Mouse (Mus musculus) stomach, postnatal 0 days (tissue): ENCODE data around the gene Igdcc3. TPM values are rescaled to one million over a fixed set of nuclear protein-coding genes. Genes with fewer than 3 reads are reported as not detected.

Experiments
- ATAC-seq: fragments of 200-750 bp; cut with Nextera tagmentation; 2 replicates; pipeline ENCODE4 v1.8.0; 2017; ENCODE audit not compliant: low FRiP score, low TSS enrichment
- DNase-seq: peaks from one replicate; pipeline ENCODE4 v3.0.0-alpha.2; 2016; ENCODE audit warnings: low spot score
- H3K27ac ChIP-seq: fragments of 300-500 bp; sonication (generic); replicated peaks from 2 replicates; pipeline ENCODE4 v1.5.1; 2014; ENCODE audit warnings: mild to moderate bottlenecking, control low read depth
- H3K27me3 ChIP-seq: fragments of 300-500 bp; sonication (generic); 2 replicates; pipeline ENCODE4 v1.6.1; 2014; ENCODE audit warnings: low read length; ENCODE audit not compliant: control insufficient read depth, insufficient read depth
- H3K36me3 ChIP-seq: fragments of 300-500 bp; sonication (generic); 2 replicates; pipeline ENCODE4 v1.6.1; 2014; ENCODE audit warnings: low read length, mixed read lengths; ENCODE audit not compliant: control insufficient read depth, insufficient read depth
- H3K4me1 ChIP-seq: fragments of 300-500 bp; sonication (generic); replicated peaks from 2 replicates; pipeline ENCODE4 v1.6.1; 2014; ENCODE audit warnings: antibody characterized with exemption; ENCODE audit not compliant: control insufficient read depth, insufficient read depth
- H3K4me2 ChIP-seq: fragments of 300-500 bp; sonication (generic); replicated peaks from 2 replicates; pipeline ENCODE4 v1.6.1; 2014; ENCODE audit warnings: low read depth, mild to moderate bottlenecking, control low read depth, moderate library complexity
- H3K4me3 ChIP-seq: fragments of 300-500 bp; sonication (generic); 2 replicates; pipeline ENCODE4 v1.5.1; 2014; ENCODE audit warnings: low read depth, low read length, control low read depth
- H3K9ac ChIP-seq: fragments of 300-500 bp; sonication (generic); 2 replicates; pipeline ENCODE4 v1.6.1; 2014; ENCODE audit warnings: mild to moderate bottlenecking, low read length, control low read depth, mixed read lengths
- H3K9me3 ChIP-seq: fragments of 300-500 bp; sonication (generic); 2 replicates; pipeline ENCODE4 v1.6.1; 2016; ENCODE audit warnings: low read length; ENCODE audit not compliant: control insufficient read depth
- CTCF ChIP-seq: IDR thresholded peaks from 2 replicates; pipeline ENCODE4 v1.5.1; 2016; ENCODE audit warnings: antibody characterized with exemption, low read depth, mild to moderate bottlenecking, moderate library complexity
- EP300 ChIP-seq: optimal IDR thresholded peaks from 2 replicates; pipeline ENCODE3; 2016; ENCODE audit warnings: antibody characterized with exemption
- WGBS: fragments of 180-500 bp; shearing (Covaris S2); extraction: QIAGEN DNeasy Blood & Tissue Kit; methylation state at CpG from one replicate; pipeline ENCODE4 v1.1.7; 2014; 5-methylcytosine and 5-hydroxymethylcytosine counted together
- polyA plus RNA-seq: library from polyadenylated mRNA; unstranded; fragments of >200 nt; fragmentation: Nextera tagmentation; extraction: Ambion mirVana; gene quantifications from 2 replicates; pipeline ENCODE4 v1.2.1, GENCODE M21; 2015

Igdcc3 gene
- polyA plus RNA-seq, 1 experiment from 2014 or later: 0.32 TPM

DNA sequence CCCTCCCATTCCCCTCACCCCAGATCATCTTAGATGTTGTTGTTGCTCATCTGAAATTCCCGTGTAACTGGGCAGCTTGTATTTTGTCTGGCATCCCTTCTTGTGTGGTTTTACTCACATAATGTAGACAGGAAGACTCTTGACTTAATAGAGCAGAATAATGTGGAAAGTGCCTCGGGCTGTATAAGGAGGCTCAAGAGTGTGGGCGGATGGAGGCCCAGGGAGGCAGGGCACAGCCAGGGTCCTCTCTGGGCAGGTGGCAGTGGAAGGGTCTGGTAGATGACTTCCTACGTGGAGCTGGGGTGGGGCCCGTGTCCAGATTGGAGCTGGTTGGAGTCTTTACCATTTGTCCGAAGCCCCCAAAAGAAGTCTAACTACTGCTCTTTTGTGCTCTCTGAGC lies 82.9 kb downstream of the Igdcc3 start:
- Histone ChIP-seq H3K4me1 (no peaks in the 10 kb centered on the region), H3K27me3 (no peaks in the 10 kb centered on the region), H3K4me2 (no peak overlapping the region), H3K27ac (no peak overlapping the region), H3K36me3 (no peaks in the 10 kb centered on the region; the same call in 1 of the 2 replicates), H3K9ac (no peak overlapping the region), H3K9me3 (no peaks in the 10 kb centered on the region), H3K4me3 (no peak overlapping the region)
- TF ChIP-seq CTCF (no peak), EP300 (no peak)
- ATAC-seq: no peak
- 82% methylated on average over 6 of the region's 6 CpGs for WGBS
- no peak for DNase-seq

DNA sequence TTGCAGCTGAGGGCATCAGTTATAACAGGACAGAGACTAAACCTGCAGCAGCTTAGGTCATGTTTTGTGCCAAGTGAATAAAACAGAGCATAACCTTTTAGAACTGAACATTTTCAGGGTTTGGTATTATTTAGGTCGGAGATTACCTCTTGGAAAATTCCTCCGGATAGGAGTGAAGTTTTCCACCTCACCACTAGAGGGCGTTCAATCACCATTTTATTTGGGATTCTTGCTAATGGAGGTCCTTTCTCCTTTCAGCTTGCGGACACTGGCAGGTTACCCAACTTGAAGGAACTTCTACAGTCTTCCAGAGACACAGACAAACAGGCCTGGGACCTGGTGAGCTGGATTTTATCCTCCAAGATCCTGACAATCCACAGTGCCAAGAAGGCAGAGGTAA lies 84.8 kb downstream of the Igdcc3 start:
- DNase-seq: no peak
- WGBS: 37% methylated on average over 4 of the region's 4 CpGs
- H3K4me1 ChIP-seq: no peaks in the 10 kb centered on the region
- no peaks in the 10 kb centered on the region for H3K27me3 ChIP-seq
- TF ChIP-seq CTCF (peak; percentile 80), EP300 (no peak)
- H3K27ac ChIP-seq: no peak overlapping the region
- H3K36me3 ChIP-seq: no peaks in the 10 kb centered on the region; the same call in 1 of the 2 replicates
- ATAC-seq: no peak
- no peak overlapping the region for H3K4me2 ChIP-seq
- H3K9me3 ChIP-seq: no peaks in the 10 kb centered on the region
- no peak overlapping the region for H3K9ac ChIP-seq
- no peak overlapping the region for H3K4me3 ChIP-seq

DNA sequence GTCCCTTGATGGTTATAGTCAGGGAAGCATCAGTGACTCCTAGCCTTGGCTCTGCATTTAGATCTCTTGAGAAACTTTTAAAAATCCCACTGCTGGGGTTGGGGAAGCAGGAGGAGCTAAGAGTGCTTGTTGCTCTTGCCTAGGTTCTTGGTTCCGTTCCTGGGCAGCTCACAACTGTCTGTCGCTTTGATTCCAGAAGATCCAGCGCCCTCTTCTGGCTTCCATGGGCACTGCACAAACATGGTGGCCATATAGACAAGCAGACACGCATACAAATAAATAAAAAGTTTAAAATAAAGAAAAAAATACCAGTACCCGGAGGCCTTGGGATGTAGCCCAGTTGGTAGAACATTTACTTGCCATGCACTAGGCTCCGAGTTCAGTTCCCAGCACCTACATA lies 89.3 kb downstream of the Igdcc3 start:
- Histone ChIP-seq H3K4me1 (no peaks in the 10 kb centered on the region), H3K36me3 (no peaks in the 10 kb centered on the region; the same call in 1 of the 2 replicates), H3K4me3 (no peak overlapping the region), H3K27me3 (no peaks in the 10 kb centered on the region), H3K4me2 (no peak overlapping the region), H3K9me3 (no peaks in the 10 kb centered on the region), H3K27ac (no peak overlapping the region), H3K9ac (no peak overlapping the region)
- TF ChIP-seq EP300 (no peak), CTCF (peak; percentile 42)
- no peak for ATAC-seq
- no peak for DNase-seq
- 75% methylated on average over 6 of the region's 6 CpGs for WGBS

DNA sequence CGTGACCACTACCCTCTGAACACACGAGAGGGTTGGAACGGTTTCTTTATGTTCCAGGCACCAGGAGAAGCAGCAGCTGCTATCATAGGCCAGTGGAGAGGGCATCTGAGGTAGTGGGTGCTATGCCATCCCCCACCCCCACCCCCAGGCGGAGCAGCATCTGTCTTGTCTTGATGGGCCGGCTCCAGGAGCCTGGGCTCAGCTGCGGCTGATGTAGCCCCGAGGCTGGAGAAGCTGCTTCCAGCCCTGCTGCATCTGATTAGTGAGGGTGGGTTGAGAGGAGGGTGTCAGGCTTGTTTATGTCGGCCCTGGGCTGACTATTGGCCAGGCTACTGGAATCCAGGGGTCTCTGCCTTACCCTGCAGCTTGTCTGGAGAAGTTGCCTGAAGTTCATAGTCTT lies 90.3 kb downstream of the Igdcc3 start:
- ATAC-seq (no peak), DNase-seq (no peak)
- Histone ChIP-seq H3K9me3 (no peaks in the 10 kb centered on the region), H3K27ac (no peak overlapping the region), H3K9ac (no peak overlapping the region), H3K4me2 (no peak overlapping the region), H3K27me3 (no peaks in the 10 kb centered on the region), H3K36me3 (no peaks in the 10 kb centered on the region; the same call in 1 of the 2 replicates), H3K4me3 (no peak overlapping the region), H3K4me1 (no peaks in the 10 kb centered on the region)
- 77% methylated on average over 8 of the region's 8 CpGs for WGBS
- TF ChIP-seq CTCF (no peak), EP300 (no peak)

DNA sequence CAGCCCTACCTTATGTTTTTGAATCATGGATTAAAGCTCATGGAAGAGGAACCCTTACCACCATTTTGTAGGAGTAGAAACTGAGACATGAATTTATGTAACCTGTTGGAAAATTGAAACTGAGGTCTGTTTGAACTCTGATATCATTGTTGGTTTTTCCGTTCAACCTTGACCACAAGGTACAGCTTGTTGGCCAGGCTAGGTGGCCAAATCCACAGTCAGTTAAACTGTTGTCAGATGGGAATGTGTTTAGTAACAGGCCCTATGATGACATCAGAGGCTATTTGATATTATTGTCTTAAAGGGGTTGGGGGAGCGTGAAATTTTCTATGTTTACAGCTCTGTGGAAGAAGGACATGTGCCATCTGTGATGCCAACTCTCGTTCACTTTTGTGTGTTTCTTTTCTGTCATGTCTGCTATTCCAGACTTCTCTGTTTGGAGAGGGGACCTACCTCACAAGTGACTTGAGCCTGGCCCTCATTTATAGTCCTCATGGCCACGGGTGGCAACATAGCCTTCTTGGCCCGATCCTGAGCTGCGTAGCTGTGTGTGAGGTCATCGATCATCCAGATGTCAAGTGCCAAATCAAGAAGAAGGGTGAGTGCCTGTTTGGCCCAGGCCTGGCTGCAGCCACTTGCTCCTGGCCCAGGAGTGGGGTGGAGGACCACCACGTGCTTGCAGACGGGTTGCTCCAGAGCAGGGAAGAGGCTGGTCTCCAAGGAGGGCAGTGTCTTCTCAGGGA lies 92.4 kb downstream of the Igdcc3 start:
- no peaks in the 10 kb centered on the region; the same call in 1 of the 2 replicates for H3K36me3 ChIP-seq
- no peak overlapping the region for H3K27ac ChIP-seq
- no peak for DNase-seq
- no peak overlapping the region for H3K4me2 ChIP-seq
- H3K4me3 ChIP-seq: no peak overlapping the region
- WGBS: 79% methylated on average over 9 of the region's 9 CpGs
- no peak for TF ChIP-seq EP300
- no peak for TF ChIP-seq CTCF
- ATAC-seq: no peak
- H3K9ac ChIP-seq: no peak overlapping the region
- no peaks in the 10 kb centered on the region for H3K27me3 ChIP-seq
- H3K4me1 ChIP-seq: no peaks in the 10 kb centered on the region
- no peaks in the 10 kb centered on the region for H3K9me3 ChIP-seq

DNA sequence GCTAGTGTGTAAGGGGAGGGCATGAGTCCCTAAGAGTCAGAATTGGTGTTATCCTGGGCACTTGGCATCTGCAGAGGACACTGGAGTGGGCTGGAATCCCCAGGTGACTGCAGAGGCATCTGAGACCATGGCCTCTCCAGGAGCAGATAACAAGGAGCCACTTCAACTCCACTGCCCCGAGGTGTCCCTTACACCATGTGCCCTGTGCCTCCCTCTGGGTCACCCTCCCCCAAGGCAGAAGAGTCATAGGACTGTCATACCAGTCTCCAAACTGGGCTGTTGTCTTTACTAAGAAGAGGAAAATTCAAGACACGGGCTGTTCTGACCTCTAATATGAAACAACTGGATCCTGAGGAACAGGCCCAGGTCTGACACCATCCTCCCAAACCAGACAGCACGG lies 93.7 kb downstream of the Igdcc3 start:
- Histone ChIP-seq H3K36me3 (no peaks in the 10 kb centered on the region), H3K9ac (no peak overlapping the region), H3K27me3 (no peaks in the 10 kb centered on the region), H3K4me3 (no peak overlapping the region), H3K9me3 (no peaks in the 10 kb centered on the region), H3K27ac (no peak overlapping the region), H3K4me1 (no peaks in the 10 kb centered on the region), H3K4me2 (no peak overlapping the region)
- no peak for ATAC-seq
- TF ChIP-seq CTCF (no peak), EP300 (no peak)
- DNase-seq: no peak
- WGBS: 71% methylated on average over 3 of the region's 3 CpGs

Other genes with a start within 250 kb of the Igdcc3 start
- gene Slc24a1, start 189.6 kb upstream of the Igdcc3 start, polyA plus RNA-seq: 0.01 and 0.05 TPM in 2 replicates
- gene Ints14, start 180.3 kb upstream of the Igdcc3 start, polyA plus RNA-seq: 25.0 and 25.8 TPM in 2 replicates
- 108 and 110 TPM in 2 replicates for gene Hacd3, start 119.5 kb upstream of the Igdcc3 start, polyA plus RNA-seq
- 14.9 and 16.1 TPM in 2 replicates for gene Dpp8, start 108.8 kb upstream of the Igdcc3 start, polyA plus RNA-seq
- gene Igdcc4, start 39.7 kb upstream of the Igdcc3 start, polyA plus RNA-seq: 11.1 and 12.2 TPM in 2 replicates
- 5.0 TPM in 2 replicates for gene Parp16, start 54.2 kb downstream of the Igdcc3 start, polyA plus RNA-seq
- 0.61 and 0.79 TPM in 2 replicates for gene Cilp, start 124.0 kb downstream of the Igdcc3 start, polyA plus RNA-seq
- 47.9 and 49.7 TPM in 2 replicates for gene Clpx, start 153.1 kb downstream of the Igdcc3 start, polyA plus RNA-seq
- 5.4 and 5.8 TPM in 2 replicates for gene Pdcd7, start 204.9 kb downstream of the Igdcc3 start, polyA plus RNA-seq
- gene Ubap1l, start 219.9 kb downstream of the Igdcc3 start, polyA plus RNA-seq: not detected in 2 replicates